Mouse (Mus musculus): ENCODE data around the gene Asb7.

DNA sequence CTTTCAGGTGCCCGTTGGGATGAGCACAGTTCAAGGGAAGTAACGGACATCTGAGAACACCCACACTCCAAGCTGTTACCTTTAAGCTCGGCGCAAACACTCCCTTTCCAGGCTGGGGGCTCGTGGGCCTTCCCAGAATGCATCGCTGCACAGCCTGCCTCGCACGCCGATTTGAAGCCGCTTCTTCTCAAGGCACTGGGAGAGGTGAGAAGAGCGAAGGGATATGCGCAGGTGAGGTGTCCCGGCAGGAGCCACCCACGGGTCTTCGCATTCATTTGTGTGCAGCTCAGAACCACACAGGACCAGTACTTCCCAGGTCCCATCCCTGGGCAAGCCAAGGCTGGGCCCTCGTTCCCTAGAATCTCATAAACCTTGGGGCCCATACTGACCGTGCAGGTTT lies 44.0 kb upstream of the Asb7 start:
- TF ChIP-seq EP300 (IDR thresholded peaks at IDR 0.05) (no peak), CTCF (IDR thresholded peaks at IDR 0.05) (no peak)
